In the genomic region with DNA sequence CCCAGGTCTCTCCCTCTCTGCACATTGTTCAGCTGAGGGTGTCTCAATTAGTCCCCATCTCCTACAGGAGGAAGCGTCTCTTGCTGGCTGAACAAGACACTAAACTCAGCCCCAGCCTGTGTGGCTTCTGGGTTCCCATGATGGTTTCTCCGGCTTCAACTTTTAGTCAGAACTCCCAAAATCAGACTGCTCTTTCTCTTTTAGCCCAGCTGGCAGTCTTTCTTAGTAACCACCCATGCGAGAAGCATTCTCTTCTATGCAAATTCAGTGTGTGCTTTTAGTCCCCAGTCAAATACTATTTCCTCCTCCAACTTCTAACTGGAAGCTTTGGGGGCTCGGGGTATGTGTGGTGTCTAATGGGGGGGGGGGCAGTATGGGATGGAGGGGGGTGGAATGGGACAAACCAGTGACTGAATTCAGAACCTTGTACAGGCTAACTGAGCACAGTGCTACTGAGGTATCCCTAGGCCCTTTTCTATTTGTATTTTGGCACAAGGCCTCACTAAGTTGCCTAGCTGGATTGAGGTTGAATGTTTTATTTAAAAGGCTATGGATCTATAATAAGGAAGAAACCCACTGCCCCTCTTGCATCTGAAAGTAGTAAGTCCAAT, we compare ENCODE assay signal across 16 mouse cellular contexts.
DNase-seq lines count a peak whose midpoint lies in the region; ATAC-seq and TF ChIP-seq lines count a peak whose summit lies in the region.
"Had no signal": no experiment of that assay in that cellular context is flagged by ENCODE, and none has a peak within 500 bp of the region (broad histone marks: within the 10 kb centered on the region; RNA-seq: fewer than 3 reads in every experiment).

No protein-coding gene starts in this region.

- no peaks in the 10 kb centered on the region for H3K9me3 ChIP-seq in hindbrain, embryonic 14.5 days (ENCODE audit: control insufficient read depth, low read length)
- H3K9me3 ChIP-seq in hindbrain, embryonic 16.5 days (ENCODE audit: control insufficient read depth, low read length), result no peaks in the 10 kb centered on the region
- H3K9me3 ChIP-seq: kidney, embryonic 15.5 days; limb, embryonic 15.5 days; neural tube, embryonic 13.5 days had no signal

- no peaks in the 10 kb centered on the region for H3K4me1 ChIP-seq in hindbrain, embryonic 14.5 days (replicated peaks; ENCODE audit: control insufficient read depth, insufficient read depth, low read length)
- no peaks in the 10 kb centered on the region for H3K4me1 ChIP-seq in hindbrain, embryonic 16.5 days (ENCODE audit: control insufficient read depth, insufficient read depth, low read depth, low read length)
- H3K4me1 ChIP-seq: kidney, embryonic 15.5 days; limb, embryonic 15.5 days; neural tube, embryonic 13.5 days had no signal

- H3K9ac ChIP-seq in hindbrain, embryonic 14.5 days, result no peak overlapping the region
- H3K9ac ChIP-seq in hindbrain, embryonic 16.5 days (ENCODE audit: low read depth, low read length), result no peak overlapping the region
- H3K9ac ChIP-seq: kidney, embryonic 15.5 days; limb, embryonic 15.5 days; neural tube, embryonic 13.5 days had no signal

- H3K27me3 ChIP-seq in hindbrain, embryonic 14.5 days (ENCODE audit: control insufficient read depth, insufficient read depth, low read length), result no peaks in the 10 kb centered on the region
- H3K27me3 ChIP-seq in hindbrain, embryonic 16.5 days (replicated peaks; ENCODE audit: control insufficient read depth, insufficient read depth, low read length), result no peaks in the 10 kb centered on the region
- H3K27me3 ChIP-seq: kidney, embryonic 15.5 days; limb, embryonic 15.5 days; neural tube, embryonic 13.5 days had no signal

- H3K36me3 ChIP-seq in hindbrain, embryonic 14.5 days (replicated peaks; ENCODE audit: control insufficient read depth, insufficient read depth), result no peaks in the 10 kb centered on the region
- H3K36me3 ChIP-seq in hindbrain, embryonic 16.5 days (ENCODE audit: control insufficient read depth, insufficient read depth, low read length), result no peaks in the 10 kb centered on the region
- H3K36me3 ChIP-seq: kidney, embryonic 15.5 days; limb, embryonic 15.5 days; neural tube, embryonic 13.5 days had no signal

- no peak overlapping the region for H3K4me3 ChIP-seq in hindbrain, embryonic 14.5 days (replicated peaks; ENCODE audit: low read length)
- H3K4me3 ChIP-seq in hindbrain, embryonic 16.5 days (ENCODE audit: low read length), result no peak overlapping the region
- H3K4me3 ChIP-seq: kidney, embryonic 15.5 days; limb, embryonic 15.5 days; neural tube, embryonic 13.5 days had no signal

- no peak overlapping the region for H3K4me2 ChIP-seq in hindbrain, embryonic 14.5 days (replicated peaks)
- no peak overlapping the region for H3K4me2 ChIP-seq in hindbrain, embryonic 16.5 days (ENCODE audit: low read length)
- H3K4me2 ChIP-seq: kidney, embryonic 15.5 days; limb, embryonic 15.5 days; neural tube, embryonic 13.5 days had no signal

- 25% methylated on average over 4 of the region's 4 CpGs for WGBS in hindbrain, embryonic 14.5 days
- WGBS in hindbrain, embryonic 16.5 days, result 24% methylated on average over 4 of the region's 4 CpGs

- TF ChIP-seq CTCF in brain, embryonic 14.5 days (IDR thresholded peaks at IDR 0.05; ENCODE audit: borderline replicate concordance, extremely low read depth, insufficient read depth, insufficient read length), result no peak

- 0 out of 2 replicates have a peak overlapping the region, but pooled peaks have one; percentile 16 for H3K27ac ChIP-seq in hindbrain, embryonic 14.5 days
- no peak overlapping the region for H3K27ac ChIP-seq in hindbrain, embryonic 16.5 days (ENCODE audit: low read depth, low read length)
- H3K27ac ChIP-seq: kidney, embryonic 15.5 days; limb, embryonic 15.5 days; macrophage; neural tube, embryonic 13.5 days had no signal

- peak; percentile 23 for DNase-seq in hindbrain, embryonic 14.5 days (ENCODE audit: low spot score)
- DNase-seq in right cerebral cortex, adult 2 months (ENCODE audit: low spot score in 2 of 2), result peak; percentile 22 to 29
- no peak for DNase-seq in right cerebral cortex, postnatal 14 days
- peak; percentile 36 for DNase-seq in Muller cell, postnatal 12 days (ENCODE audit: inconsistent ontology term)
- peak; percentile 65 for DNase-seq in brain, embryonic 14.5 days (ENCODE audit: low read depth)
- DNase-seq in urinary bladder, postnatal 4 days (ENCODE audit: low spot score in 2 of 2), result no peak
- DNase-seq: cerebellum, adult 11-12 months; gastrocnemius, postnatal 14 days; heart, postnatal 10 days; layer of hippocampus, postnatal 36 days; lung, adult 2 months had no signal

- TF ChIP-seq POLR2A in brain, embryonic 14.5 days (IDR thresholded peaks at IDR 0.05; ENCODE audit: borderline replicate concordance, extremely low read depth, insufficient read depth, insufficient read length, poor library complexity, severe bottlenecking), result no peak

- no peak; the same call in 1 of the 2 replicates for ATAC-seq in hindbrain, embryonic 14.5 days (ENCODE audit: low FRiP score)
- ATAC-seq in hindbrain, embryonic 16.5 days, result no peak

Comparison
In these comparisons a context has a peak if more than half of its experiments do, and no peak if none do; other contexts are left out.
1. DNase-seq: peak in hindbrain, embryonic 14.5 days (single experiment), right cerebral cortex, adult 2 months (2 of 2), Muller cell, postnatal 12 days (single experiment) and brain, embryonic 14.5 days (single experiment); none in right cerebral cortex, postnatal 14 days (single experiment) and urinary bladder, postnatal 4 days (0 of 2).